Mouse (Mus musculus): Measurements from ENCODE around the gene Panx1.

DNA sequence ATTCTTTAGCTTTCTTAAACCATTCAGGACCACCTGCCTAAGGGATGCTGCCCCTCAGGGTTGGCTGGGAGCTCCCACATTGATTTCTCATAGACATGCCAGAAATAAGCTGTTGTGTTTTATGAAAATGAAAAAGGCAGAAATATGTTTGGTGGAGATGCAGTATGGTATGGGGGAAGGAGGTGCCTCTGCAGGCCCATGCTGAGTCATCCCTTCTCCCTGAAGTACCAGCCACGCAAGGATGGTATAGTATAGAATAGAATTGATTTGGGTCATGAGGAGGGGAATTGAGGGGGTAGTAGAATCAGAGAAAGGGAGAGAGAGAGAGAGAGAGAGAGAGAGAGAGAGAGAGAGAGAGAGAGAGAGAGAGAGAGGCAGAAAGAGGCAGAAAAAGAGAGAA lies 90.6 kb downstream of the Panx1 start:
- TF ChIP-seq EP300 (IDR thresholded peaks at IDR 0.05; ENCODE audit: low read depth) (no peak), CTCF (IDR thresholded peaks at IDR 0.05; ENCODE audit: low read depth) (no peak)
